Comparison of ENCODE assay signal across 8 mouse cellular contexts in genomic region chr13:46670514-46670913, GRCm38 (mm10). TPM values are rescaled to one million over a fixed set of nuclear protein-coding genes. Genes with fewer than 3 reads are reported as not detected.
DNase-seq lines count a peak whose midpoint lies in the region; ATAC-seq and TF ChIP-seq lines count a peak whose summit lies in the region.

No protein-coding gene starts in this region.

- H3K9me3 ChIP-seq in heart, embryonic 11.5 days (replicated peaks; ENCODE audit: control insufficient read depth, low read length) = no peaks in the 10 kb centered on the region
- no peaks in the 10 kb centered on the region for H3K9me3 ChIP-seq in ES-E14 (ENCODE audit: control insufficient read depth, insufficient read depth, low read depth, low read length)
- no peaks in the 10 kb centered on the region for H3K9me3 ChIP-seq in hindbrain, embryonic 10.5 days

- intact Hi-C loops in heart, postnatal 36 days (cut with DNase I) = loop anchor here (5.0 kb wide), 1 partner anchor 42 kb away; no protein-coding TSS in a partner anchor

- DNase-seq in heart, postnatal 36 days = no peak
- no peak for DNase-seq in ES-E14 (ENCODE audit: low read depth, low spot score)
- no peak for DNase-seq in hindbrain, embryonic 10.5 days (ENCODE audit: low spot score)
- DNase-seq in embryo, embryonic 10.5 days (ENCODE audit: low spot score) = no peak
- no peak for DNase-seq in thymus, postnatal 10 days (ENCODE audit: low spot score in 2 of 2)
- DNase-seq in frontal cortex, postnatal 25 days (ENCODE audit: low spot score in 2 of 2) = no peak

- no peaks in the 10 kb centered on the region for H3K27me3 ChIP-seq in heart, embryonic 11.5 days (ENCODE audit: control insufficient read depth, insufficient read depth, low read length)
- H3K27me3 ChIP-seq in hindbrain, embryonic 10.5 days (ENCODE audit: insufficient read depth, poor library complexity, severe bottlenecking) = 0 out of 2 replicates have a peak, but pooled peaks cover 4% of the 10 kb centered on the region

- peaks cover 4% of the 10 kb centered on the region; the same call in 1 of the 2 replicates for H3K4me1 ChIP-seq in heart, embryonic 11.5 days (ENCODE audit: control insufficient read depth, insufficient read depth, low read length)
- H3K4me1 ChIP-seq in ES-E14 (ENCODE audit: control insufficient read depth in 2 of 2, insufficient read depth in 2 of 2, low read length in 2 of 2, poor library complexity in 1 of 2) = peaks cover 2% of the 10 kb centered on the region in 2 experiments; a peak in 1 of 4 replicates
- H3K4me1 ChIP-seq in hindbrain, embryonic 10.5 days (replicated peaks) = peaks cover 20% of the 10 kb centered on the region

- H3K27ac ChIP-seq in heart, embryonic 11.5 days (ENCODE audit: low read depth, low read length) = no peak overlapping the region
- H3K27ac ChIP-seq in ES-E14 (ENCODE audit: insufficient read depth, low read depth, low read length, poor library complexity, severe bottlenecking) = no peak overlapping the region
- H3K27ac ChIP-seq in hindbrain, embryonic 10.5 days = no peak overlapping the region

- peak overlapping the region; percentile 95 for H3K4me3 ChIP-seq in heart, embryonic 11.5 days (ENCODE audit: low read depth, low read length)
- H3K4me3 ChIP-seq in ES-E14 (ENCODE audit: insufficient read depth in 1 of 2, low read depth in 1 of 2, low read length in 2 of 2, poor library complexity in 1 of 2, severe bottlenecking in 1 of 2) = peak overlapping the region; percentile 90 to 94
- peak overlapping the region; percentile 90 for H3K4me3 ChIP-seq in hindbrain, embryonic 10.5 days

- 43% methylated on average over 9 of the region's 9 CpGs for WGBS in heart, embryonic 11.5 days (ENCODE audit: insufficient replicate concordance)
- WGBS in hindbrain, embryonic 10.5 days = 70% methylated on average over 9 of the region's 9 CpGs

- peaks cover 10% of the 10 kb centered on the region for H3K36me3 ChIP-seq in heart, embryonic 11.5 days (ENCODE audit: control insufficient read depth, insufficient read depth, low read length)
- peaks cover 4% of the 10 kb centered on the region for H3K36me3 ChIP-seq in ES-E14 (ENCODE audit: control insufficient read depth, insufficient read depth, low read length, poor library complexity, severe bottlenecking)
- H3K36me3 ChIP-seq in hindbrain, embryonic 10.5 days = peaks cover 40% of the 10 kb centered on the region

- ATAC-seq in heart, embryonic 11.5 days (replicated peaks; ENCODE audit: insufficient number of reproducible peaks, low FRiP score, low TSS enrichment) = no peak
- ATAC-seq in megakaryocyte-erythroid progenitor cell, adult 5-6 weeks (replicated peaks; ENCODE audit: low FRiP score, low TSS enrichment, poor library complexity, severe bottlenecking) = peak; percentile 66

- in situ Hi-C loops in ES-E14 (cut with MboI; ENCODE audit: low sequenced_read_pairs in 2 of 2, unreplicated experiment in 2 of 2) = no loop called here

- peak overlapping the region; percentile 83 for H3K4me2 ChIP-seq in heart, embryonic 11.5 days

- peak overlapping the region; percentile 95 for H3K9ac ChIP-seq in heart, embryonic 11.5 days (ENCODE audit: low read depth, low read length)
- peak overlapping the region; percentile 84; the same call in 1 of the 2 replicates for H3K9ac ChIP-seq in ES-E14 (ENCODE audit: insufficient read depth, low read depth, low read length, poor library complexity, severe bottlenecking)

TF ChIP-seq in ES-E14, 5 proteins besides CTCF, POLR2A, EP300 and RAD21:
- TF ChIP-seq ZNF384 (IDR thresholded peaks at IDR 0.05; ENCODE audit: low read depth, low read length) = no peak

RNA-seq across cellular contexts. Expression of gene Fam8a1, which starts 1.2 kb away (rescaled TPM):
- 8.1 and 9.3 TPM in 2 replicates for polyA plus RNA-seq in heart, embryonic 11.5 days (2014; fragmentation: Nextera tagmentation; extraction: Ambion mirVana)
- 10 to 100 TPM; 36.4 to 37.4 TPM for total RNA-seq in heart, postnatal 36 days (2021)
- total RNA-seq in ES-E14 (2012; rRNA removed) = 28.2 and 32.0 TPM in 2 replicates
- 6.5 and 8.1 TPM in 2 replicates for polyA plus RNA-seq in hindbrain, embryonic 10.5 days (2016; fragmentation: Nextera tagmentation; extraction: Ambion mirVana)
- total RNA-seq in megakaryocyte-erythroid progenitor cell, adult 5-6 weeks (2014; fragmentation: Nextera tagmentation) = 12.1 and 14.3 TPM in 2 replicates
- total RNA-seq in megakaryocyte-erythroid progenitor cell, adult 5-6 weeks (2017) = 9.4 and 11.6 TPM in 2 replicates

RNA-seq across cellular contexts. Expression of gene Nup153, which starts 57.2 kb away (rescaled TPM):
- 21.9 and 24.5 TPM in 2 replicates for polyA plus RNA-seq in heart, embryonic 11.5 days (2014; fragmentation: Nextera tagmentation; extraction: Ambion mirVana)
- 10 to 100 TPM; 29.0 to 41.1 TPM for total RNA-seq in heart, postnatal 36 days (2021)
- total RNA-seq in ES-E14 (2012; rRNA removed) = 125 and 129 TPM in 2 replicates
- 25.6 and 31.1 TPM in 2 replicates for polyA plus RNA-seq in hindbrain, embryonic 10.5 days (2016; fragmentation: Nextera tagmentation; extraction: Ambion mirVana)
- total RNA-seq in megakaryocyte-erythroid progenitor cell, adult 5-6 weeks (2014; fragmentation: Nextera tagmentation) = 104 and 186 TPM in 2 replicates
- 124 and 130 TPM in 2 replicates for total RNA-seq in megakaryocyte-erythroid progenitor cell, adult 5-6 weeks (2017)
